Mouse (Mus musculus) 3134 (cell line): ENCODE measurements around the gene Wdr17.
A peak's percentile ranks its signal among the peaks of the same experiment; 100 is the strongest.

ENCODE experiments used
- DNase-seq: peaks from one replicate; pipeline ENCODE4 v3.0.0-alpha.2; 2011; ENCODE audit warnings: low spot score; ENCODE audit not compliant: insufficient read length; ENCODE audit errors: extremely low read depth

Wdr17 gene

GRCm38 (mm10) chr8:54886987-54887785, at the start of gene Wdr17:
Gene Wdr17 (minus strand): TSS chr8:54887184.
- no peak for DNase-seq

GRCm38 (mm10) chr8:54932306-54932705, 45.3 kb upstream of the Wdr17 start:
- DNase-seq, result no peak

GRCm38 (mm10) chr8:54924936-54925335, 38.0 kb upstream of the Wdr17 start:
- no peak for DNase-seq

DNA sequence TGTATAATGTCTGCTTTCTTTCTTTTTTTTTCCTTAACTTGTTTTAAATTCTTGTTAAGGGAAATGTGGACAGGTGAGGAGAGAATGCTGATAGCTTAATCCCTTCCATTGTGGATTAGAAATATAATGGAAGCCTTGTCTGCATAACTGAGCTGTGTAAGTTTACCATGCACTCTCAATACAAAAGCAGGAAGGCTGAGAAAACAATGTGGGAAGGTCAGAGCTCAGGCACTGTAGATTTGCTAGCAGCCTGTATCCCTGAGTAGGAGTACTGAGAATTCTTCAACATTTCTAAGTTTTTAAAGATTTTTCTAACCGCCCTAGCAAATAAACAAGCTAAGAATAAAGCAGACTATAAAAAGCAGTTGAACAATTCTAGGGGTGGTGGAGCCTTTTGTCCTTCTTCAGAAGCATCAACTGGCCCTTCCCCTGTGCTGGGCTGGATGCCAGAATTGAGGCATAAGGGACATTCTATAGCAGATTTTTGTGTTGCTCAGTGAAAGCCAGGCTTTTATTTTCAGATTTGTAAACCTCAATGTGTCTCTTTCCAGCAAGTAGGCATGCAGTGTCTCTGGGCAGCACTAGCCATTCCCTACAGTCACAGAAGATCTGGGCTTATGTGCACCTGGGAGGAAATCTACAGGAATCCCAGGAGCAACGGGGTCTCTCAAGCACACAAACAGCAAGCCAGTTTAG, 35.3 kb upstream of the Wdr17 start:
- no peak for DNase-seq

DNA sequence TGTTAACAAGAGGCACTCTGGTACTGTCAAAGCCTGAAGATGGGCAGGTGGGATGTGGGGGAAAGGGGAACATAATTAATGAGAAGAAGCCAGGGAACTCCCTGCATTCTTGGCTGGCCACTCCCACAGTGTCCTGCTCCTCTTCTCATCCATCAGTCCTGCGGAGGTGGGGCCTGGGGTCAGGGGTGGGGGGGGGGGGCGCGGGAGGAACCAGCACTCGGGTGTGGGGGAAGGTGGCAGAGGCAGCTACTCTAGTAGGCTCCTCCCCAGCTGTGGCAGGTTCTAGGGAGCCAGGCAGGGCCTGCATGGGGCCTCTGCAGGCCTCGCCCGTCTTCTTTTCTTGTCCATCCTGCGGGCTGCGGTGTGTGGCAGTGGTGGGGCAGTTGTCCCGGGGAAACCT, 30.7 kb upstream of the Wdr17 start:
- DNase-seq, result no peak

GRCm38 (mm10) chr8:54912891-54913290, 25.9 kb upstream of the Wdr17 start:
- DNase-seq, result no peak

- DNase-seq, result no peak
These were observed 12.5 kb upstream of the Wdr17 start for GRCm38 (mm10) chr8:54899444-54899843.

DNA sequence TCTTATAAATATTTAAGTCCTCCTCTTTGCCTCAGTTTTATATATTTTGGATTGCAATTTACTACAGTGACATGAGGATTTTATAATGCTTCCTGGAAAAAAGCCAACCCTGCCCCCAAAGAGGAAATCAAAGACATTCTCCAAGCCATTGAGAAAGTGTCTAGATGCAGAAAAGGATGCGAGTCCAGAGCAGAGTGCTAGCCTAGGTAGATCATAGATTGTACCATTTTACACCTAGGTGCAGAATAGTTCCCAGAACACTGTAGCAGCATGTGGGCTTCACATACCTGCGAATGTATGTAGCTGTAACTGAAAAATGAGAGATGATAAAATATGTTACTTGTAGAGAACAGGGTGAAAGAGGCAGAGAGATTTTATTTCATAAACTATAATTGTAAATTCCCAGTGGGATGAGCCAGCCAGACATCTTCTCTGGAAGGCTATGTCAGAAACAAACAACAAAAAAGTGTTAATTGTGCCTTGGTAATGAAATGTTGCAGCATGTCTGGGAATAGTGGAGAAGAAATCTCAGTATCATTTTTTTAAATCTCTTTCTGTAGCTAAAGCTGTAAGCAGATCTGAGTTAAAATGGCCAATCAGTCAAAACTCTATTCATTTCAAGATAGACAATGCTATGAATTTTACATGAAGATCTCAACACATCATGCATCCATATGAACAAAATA, 7.8 kb upstream of the Wdr17 start:
- no peak for DNase-seq

GRCm38 (mm10) chr8:54894180-54894579, 7.2 kb upstream of the Wdr17 start:
- DNase-seq, result no peak

- no peak for DNase-seq
These were observed 424 bp downstream of the Wdr17 start for GRCm38 (mm10) chr8:54886560-54886959.

DNA sequence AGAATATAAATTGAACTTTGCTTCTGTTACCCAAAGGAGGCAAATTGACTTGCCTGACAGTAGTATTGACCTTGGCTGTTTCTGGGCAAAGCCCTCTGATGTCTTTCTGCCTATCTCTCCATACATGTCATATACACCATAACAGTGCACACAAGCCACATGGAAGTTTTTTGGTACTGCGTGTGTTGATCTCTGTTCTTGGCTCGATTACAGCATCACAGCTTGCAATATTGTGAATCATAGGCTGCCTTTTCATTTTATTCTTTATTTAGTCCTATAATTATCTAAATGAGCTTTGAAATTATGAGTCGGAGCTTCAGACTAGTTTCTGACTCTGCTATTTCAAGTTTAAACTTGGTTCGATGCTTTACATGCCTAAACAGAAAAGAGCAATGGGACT, 10.5 kb downstream of the Wdr17 start:
- DNase-seq, result no peak

- DNase-seq, result no peak
These were observed 22.3 kb downstream of the Wdr17 start for GRCm38 (mm10) chr8:54864761-54865064.

- no peak for DNase-seq
These were observed 22.8 kb downstream of the Wdr17 start for GRCm38 (mm10) chr8:54864038-54864760.

- DNase-seq, result no peak
These were observed 50.7 kb downstream of the Wdr17 start for GRCm38 (mm10) chr8:54836029-54836959.

GRCm38 (mm10) chr8:54829794-54830426, 57.1 kb downstream of the Wdr17 start:
- DNase-seq, result peak; percentile 16

DNA sequence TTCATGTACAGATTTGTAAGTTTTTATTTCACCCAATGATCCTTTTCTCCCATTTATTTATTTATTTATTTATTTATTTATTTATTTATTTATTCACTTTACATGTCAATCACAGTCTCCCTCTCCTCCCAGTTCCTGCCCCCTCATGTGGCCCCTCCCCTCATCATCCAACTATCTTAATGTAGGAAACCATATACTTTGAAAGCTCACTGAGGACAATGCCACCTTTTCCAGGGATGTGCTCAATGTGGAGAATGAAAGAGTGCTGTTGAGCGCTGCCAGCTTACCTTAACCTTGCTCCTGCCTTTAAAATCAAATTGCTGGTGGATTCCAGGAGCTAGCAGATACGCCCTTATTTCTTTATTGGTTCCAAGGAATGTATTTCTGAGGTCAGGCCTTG, 59.0 kb downstream of the Wdr17 start:
- DNase-seq, result no peak

- peak; percentile 26 for DNase-seq
These were observed 64.0 kb downstream of the Wdr17 start for GRCm38 (mm10) chr8:54822956-54823355.

DNA sequence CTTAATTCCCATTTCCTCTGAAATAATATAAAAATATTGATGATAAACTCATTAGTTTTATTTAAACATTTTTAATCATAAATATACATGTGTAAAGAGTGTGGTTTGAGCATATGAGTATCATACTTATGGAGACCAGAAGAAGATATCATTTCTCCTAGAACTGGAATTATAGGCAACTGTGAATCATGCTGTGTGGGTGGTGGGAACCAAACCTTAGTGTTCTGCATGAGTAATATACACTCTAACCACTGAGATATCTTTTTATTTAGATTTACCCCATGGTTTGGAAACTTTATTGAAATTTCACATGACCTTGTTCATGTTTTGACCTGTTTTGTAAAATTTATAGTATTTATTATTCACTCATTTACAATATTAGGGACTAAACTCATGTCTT, 68.3 kb downstream of the Wdr17 start:
- DNase-seq, result no peak

DNA sequence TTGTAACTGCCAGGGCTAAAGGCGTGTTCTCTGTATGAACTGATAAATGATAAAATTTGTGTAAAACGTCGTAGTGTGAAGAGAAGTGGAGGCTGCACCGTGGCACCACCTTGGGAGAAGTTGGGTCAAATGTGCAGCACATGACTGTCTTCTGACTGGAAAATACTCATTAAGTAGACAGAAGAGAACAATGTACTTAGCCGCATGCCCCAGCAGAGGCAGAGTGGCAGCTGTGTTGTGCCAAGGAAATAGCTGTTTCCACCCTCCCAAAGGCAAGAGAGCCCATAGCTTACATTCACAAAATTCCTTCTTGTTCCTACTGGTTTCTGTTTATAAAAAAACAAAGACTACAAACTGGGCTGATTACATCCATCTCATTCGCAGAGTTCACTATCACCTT, 78.8 kb downstream of the Wdr17 start:
- no peak for DNase-seq

GRCm38 (mm10) chr8:54806173-54806572, 80.8 kb downstream of the Wdr17 start:
- DNase-seq, result no peak
